Mouse (Mus musculus) lung, embryonic 14.5 days (tissue): Measurements from ENCODE around the gene Gm28230. TPM values are rescaled to one million over a fixed set of nuclear protein-coding genes. Genes with fewer than 3 reads are reported as not detected.

ENCODE experiments used
- ATAC-seq: fragments of 200-750 bp; cut with Nextera tagmentation; 2 replicates; pipeline ENCODE4 v1.8.0; 2017; ENCODE audit warnings: mild to moderate bottlenecking, moderate TSS enrichment, moderate library complexity; ENCODE audit not compliant: insufficient read depth
- DNase-seq: peaks from one replicate; pipeline ENCODE4 v3.0.0-alpha.2; 2015
- H3K27ac ChIP-seq: fragments of 300-500 bp; sonication (generic); 2 replicates; pipeline ENCODE4 v1.5.1; 2014; ENCODE audit warnings: low read depth, mild to moderate bottlenecking, moderate library complexity
- H3K27me3 ChIP-seq: fragments of 300-500 bp; sonication (generic); 2 replicates; pipeline ENCODE4 v1.6.1; 2014; ENCODE audit warnings: low read length, control low read depth; ENCODE audit not compliant: insufficient read depth
- H3K36me3 ChIP-seq: fragments of 300-500 bp; sonication (generic); 2 replicates; pipeline ENCODE4 v1.6.1; 2014; ENCODE audit warnings: control low read depth; ENCODE audit not compliant: insufficient read depth
- H3K4me1 ChIP-seq: fragments of 300-500 bp; sonication (generic); 2 replicates; pipeline ENCODE4 v1.6.1; 2014; ENCODE audit warnings: antibody characterized with exemption, control low read depth; ENCODE audit not compliant: insufficient read depth
- H3K4me2 ChIP-seq: fragments of 300-500 bp; sonication (generic); 2 replicates; pipeline ENCODE4 v1.6.1; 2014; ENCODE audit warnings: mild to moderate bottlenecking
- H3K4me3 ChIP-seq: fragments of 300-500 bp; sonication (generic); 2 replicates; pipeline ENCODE4 v1.5.1; 2014; ENCODE audit warnings: low read depth, low read length
- H3K9ac ChIP-seq: fragments of 300-500 bp; sonication (generic); 2 replicates; pipeline ENCODE4 v1.6.1; 2014
- H3K9me3 ChIP-seq: fragments of 300-500 bp; sonication (generic); 2 replicates; pipeline ENCODE4 v1.6.1; 2016; ENCODE audit warnings: low read depth, low read length, control low read depth
- CTCF ChIP-seq: IDR thresholded peaks from 2 replicates; pipeline ENCODE4 v1.5.1; 2016; ENCODE audit warnings: antibody characterized with exemption, low read depth
- WGBS: fragments of 180-500 bp; shearing (Covaris S2); extraction: QIAGEN DNeasy Blood & Tissue Kit; methylation state at CpG from one replicate; pipeline ENCODE4 v1.1.7; 2014; 5-methylcytosine and 5-hydroxymethylcytosine counted together
- polyA plus RNA-seq: library from polyadenylated mRNA; unstranded; fragments of >200 nt; fragmentation: Nextera tagmentation; extraction: Ambion mirVana; gene quantifications from 2 replicates; pipeline ENCODE4 v1.2.1, GENCODE M21; 2014

The Gm28230 gene
- polyA plus RNA-seq, 1 experiment from 2014 or later: not detected

DNA sequence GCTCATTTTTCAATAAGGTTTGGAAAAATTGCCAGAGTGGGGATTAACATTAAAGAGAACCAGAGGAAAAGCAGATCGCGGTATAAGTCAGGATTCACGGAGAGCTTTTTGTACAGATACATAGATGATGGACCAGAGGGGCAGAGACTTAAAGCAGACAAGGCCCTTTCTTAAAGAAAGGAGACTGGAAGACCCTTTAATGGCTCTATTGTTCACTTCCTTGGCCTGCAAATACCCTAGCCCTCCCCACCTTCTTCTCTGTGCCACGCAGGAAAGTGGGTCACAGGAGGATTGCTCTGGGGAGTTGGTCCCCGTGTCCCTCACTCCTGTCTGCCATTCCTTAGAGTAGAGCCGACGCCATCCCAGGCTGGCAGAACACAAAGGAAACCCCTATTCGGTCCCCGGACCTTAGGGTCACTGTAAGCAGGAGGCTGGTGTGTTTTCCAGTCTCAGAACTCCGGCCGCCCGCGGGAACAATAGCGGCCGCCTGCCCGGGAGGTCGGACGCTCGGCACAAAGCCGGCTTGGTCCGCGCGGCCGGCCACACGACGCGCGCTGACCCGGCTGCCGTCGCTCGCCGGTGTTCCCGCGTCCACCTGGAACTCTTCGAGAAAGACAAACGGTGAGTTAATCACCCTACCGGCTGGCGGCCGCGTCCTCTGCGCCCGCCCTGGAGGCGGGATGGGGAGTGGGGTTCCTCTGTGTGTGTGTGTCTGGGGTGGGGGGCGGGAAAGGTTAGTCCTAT, 26.1 kb downstream of the Gm28230 start:
- H3K4me1 ChIP-seq: no peaks in the 10 kb centered on the region
- no peak for DNase-seq
- peak overlapping the region; percentile 56 for H3K4me2 ChIP-seq
- no peak for TF ChIP-seq CTCF
- 5% methylated on average over 45 of the region's 45 CpGs for WGBS
- H3K4me3 ChIP-seq: peak overlapping the region; percentile 29
- no peak for ATAC-seq
- no peak overlapping the region for H3K27ac ChIP-seq
- H3K9me3 ChIP-seq: no peaks in the 10 kb centered on the region
- no peaks in the 10 kb centered on the region for H3K36me3 ChIP-seq
- H3K9ac ChIP-seq: peak overlapping the region; percentile 32; the same call in 1 of the 2 replicates
- peaks cover 94% of the 10 kb centered on the region for H3K27me3 ChIP-seq

DNA sequence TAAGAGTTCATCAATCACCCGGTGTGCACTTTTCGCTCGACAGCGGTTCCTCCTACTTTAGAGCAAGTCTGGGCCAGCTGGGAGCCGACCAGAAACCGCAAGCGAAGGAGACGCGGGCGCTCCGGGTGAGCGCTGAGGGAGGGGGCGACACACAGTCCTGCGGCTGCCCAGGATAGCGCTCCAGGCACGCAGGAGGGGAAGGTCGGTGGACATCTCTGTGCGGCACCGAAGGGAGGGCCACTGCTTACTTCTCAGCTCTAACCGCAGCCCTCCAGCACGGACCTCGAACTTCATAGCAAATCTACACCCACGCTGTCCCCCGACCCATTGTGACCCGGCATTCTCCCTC, 26.6 kb downstream of the Gm28230 start:
- TF ChIP-seq CTCF: no peak
- WGBS: 1% methylated on average over 22 of the region's 25 CpGs
- Histone ChIP-seq H3K4me2 (peak overlapping the region; percentile 56), H3K9ac (peak overlapping the region; percentile 32; the same call in 1 of the 2 replicates), H3K9me3 (no peaks in the 10 kb centered on the region), H3K4me3 (peak overlapping the region; percentile 29), H3K27ac (no peak overlapping the region), H3K4me1 (no peaks in the 10 kb centered on the region), H3K36me3 (no peaks in the 10 kb centered on the region), H3K27me3 (peaks cover 94% of the 10 kb centered on the region)
- DNase-seq: no peak
- no peak for ATAC-seq

DNA sequence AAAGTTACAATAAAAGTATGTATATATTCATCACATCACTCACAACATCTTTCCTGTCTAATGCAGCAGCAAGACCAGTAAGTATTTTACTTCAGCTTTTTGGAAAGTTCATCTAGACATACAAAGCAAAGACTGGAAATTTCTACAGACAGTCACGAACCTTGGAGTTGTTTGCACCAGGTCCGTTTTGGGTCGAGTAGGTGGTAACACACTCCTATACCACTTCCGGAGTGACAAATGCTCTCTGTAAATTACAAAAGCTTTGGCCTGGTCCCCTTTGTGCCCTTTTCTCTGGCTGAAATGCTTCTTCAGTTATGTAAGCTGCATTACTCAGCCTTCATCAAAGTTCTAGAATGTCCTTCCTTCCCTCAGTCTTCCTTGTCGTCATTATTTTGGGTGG, 27.2 kb downstream of the Gm28230 start:
- H3K4me2 ChIP-seq: no peak overlapping the region

DNA sequence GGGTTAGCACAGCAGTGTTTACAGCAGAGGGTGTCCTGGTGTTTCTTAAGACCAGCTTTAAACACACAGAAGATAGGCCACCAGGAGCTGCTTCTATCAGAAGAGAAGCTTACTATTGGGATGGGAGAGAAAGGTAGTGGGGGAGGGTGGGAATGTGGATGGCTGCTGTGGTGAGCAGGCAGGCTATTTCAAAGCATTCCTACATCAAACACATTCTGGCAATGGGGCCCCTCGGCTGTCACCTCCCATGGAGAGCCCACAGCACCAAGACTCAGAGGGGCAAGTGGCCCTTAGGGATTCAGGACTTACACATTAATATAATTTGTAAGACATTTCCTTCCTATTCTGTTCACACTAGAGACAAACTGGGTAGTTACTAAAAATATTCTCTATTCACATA, 33.6 kb downstream of the Gm28230 start:
- Histone ChIP-seq H3K4me1 (peaks cover 7% of the 10 kb centered on the region; the same call in 1 of the 2 replicates), H3K36me3 (no peaks in the 10 kb centered on the region), H3K4me2 (no peak overlapping the region), H3K27me3 (peaks cover 85% of the 10 kb centered on the region), H3K9me3 (no peaks in the 10 kb centered on the region), H3K9ac (no peak overlapping the region), H3K27ac (no peak overlapping the region), H3K4me3 (no peak overlapping the region)
- 4% methylated on average over 1 of the region's 1 CpGs for WGBS
- DNase-seq (no peak), ATAC-seq (no peak)
- no peak for TF ChIP-seq CTCF

More for the DNA sequence above, 27.2 kb downstream of the Gm28230 start:
- TF ChIP-seq CTCF: no peak
- DNase-seq: no peak
- Histone ChIP-seq H3K4me3 (no peak overlapping the region), H3K27me3 (peaks cover 94% of the 10 kb centered on the region), H3K9me3 (no peaks in the 10 kb centered on the region), H3K36me3 (no peaks in the 10 kb centered on the region), H3K4me1 (no peaks in the 10 kb centered on the region), H3K9ac (no peak overlapping the region), H3K27ac (no peak overlapping the region)
- ATAC-seq: no peak
- 27% methylated on average over 5 of the region's 5 CpGs for WGBS

DNA sequence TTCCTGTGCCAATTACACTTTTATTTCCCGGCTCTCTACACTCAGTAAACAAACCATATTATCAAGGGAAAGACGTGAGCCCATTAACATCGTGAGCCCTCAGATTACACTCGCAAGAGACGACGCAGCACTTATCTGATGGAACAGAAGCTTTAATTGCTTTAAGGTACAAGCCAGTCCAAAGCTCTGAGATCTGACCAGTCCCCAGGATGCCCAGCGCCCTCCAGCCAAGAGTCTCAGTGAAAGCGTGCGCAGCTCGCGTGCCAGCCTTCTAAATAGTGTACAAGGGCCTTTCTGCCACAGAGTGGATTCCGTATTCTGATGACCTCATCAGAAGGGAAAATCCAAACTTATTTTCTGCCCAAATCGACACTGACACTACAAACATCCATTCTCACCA, 35.4 kb downstream of the Gm28230 start:
- Histone ChIP-seq H3K4me3 (no peak overlapping the region), H3K9me3 (no peaks in the 10 kb centered on the region), H3K9ac (no peak overlapping the region), H3K4me1 (peaks cover 7% of the 10 kb centered on the region; the same call in 1 of the 2 replicates), H3K27ac (no peak overlapping the region), H3K4me2 (no peak overlapping the region), H3K27me3 (peaks cover 89% of the 10 kb centered on the region), H3K36me3 (no peaks in the 10 kb centered on the region)
- DNase-seq: no peak
- no peak for ATAC-seq
- WGBS: 4% methylated on average over 13 of the region's 13 CpGs
- TF ChIP-seq CTCF: no peak

DNA sequence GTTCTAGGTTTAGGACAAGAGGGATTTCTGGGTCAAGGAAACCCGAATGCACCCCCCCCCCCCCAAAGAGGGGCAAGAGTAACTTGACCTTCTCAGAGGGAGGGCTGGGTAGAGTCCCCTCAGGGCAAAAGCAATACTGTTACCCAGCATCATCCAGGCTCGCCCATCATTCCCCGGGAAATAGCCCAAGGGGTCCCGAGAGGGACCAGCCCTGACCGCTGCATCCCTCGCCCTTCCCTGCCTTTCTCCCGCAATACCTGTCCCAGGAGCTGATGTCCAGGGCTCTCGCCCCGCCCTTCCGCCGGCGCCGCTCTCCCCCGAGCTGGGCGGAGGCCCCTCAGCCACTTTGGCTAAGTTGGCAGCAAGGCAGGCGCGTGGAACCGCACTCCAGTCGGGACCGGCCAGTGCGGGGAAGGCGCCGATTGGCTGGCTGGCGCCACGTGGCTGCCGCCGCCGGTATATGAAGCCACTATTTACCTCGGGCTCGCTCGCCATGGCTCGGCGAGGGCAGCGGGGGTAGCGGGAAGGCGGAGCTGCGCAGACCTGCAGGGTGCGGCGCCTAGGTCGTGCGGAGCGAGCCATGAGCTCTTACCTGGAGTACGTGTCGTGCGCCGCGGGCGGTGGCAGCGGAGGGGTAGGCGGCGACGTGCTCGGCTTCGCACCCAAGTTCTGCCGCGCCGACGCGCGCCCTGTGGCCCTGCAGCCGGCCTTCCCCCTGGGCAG, 36.2 kb downstream of the Gm28230 start, which contains the start of gene Hoxd1:
Hoxd1 (plus strand) TSS at position 459 of the 723 bp plus-strand sequence.
- H3K36me3 ChIP-seq: no peaks in the 10 kb centered on the region
- peaks cover 84% of the 10 kb centered on the region for H3K27me3 ChIP-seq
- H3K4me1 ChIP-seq: peaks cover 7% of the 10 kb centered on the region; the same call in 1 of the 2 replicates
- DNase-seq (peak; percentile 70), ATAC-seq (peak; percentile 79)
- no peak within 1 kb of the TSS for H3K9ac ChIP-seq
- no peak for TF ChIP-seq CTCF
- H3K4me2 ChIP-seq: peak within 1 kb of the TSS; percentile 89
- H3K4me3 ChIP-seq: peak within 1 kb of the TSS; percentile 47
- H3K27ac ChIP-seq: no peak within 1 kb of the TSS
- under 1% methylated on average over 61 of the region's 61 CpGs for WGBS
- H3K9me3 ChIP-seq: no peaks in the 10 kb centered on the region

DNA sequence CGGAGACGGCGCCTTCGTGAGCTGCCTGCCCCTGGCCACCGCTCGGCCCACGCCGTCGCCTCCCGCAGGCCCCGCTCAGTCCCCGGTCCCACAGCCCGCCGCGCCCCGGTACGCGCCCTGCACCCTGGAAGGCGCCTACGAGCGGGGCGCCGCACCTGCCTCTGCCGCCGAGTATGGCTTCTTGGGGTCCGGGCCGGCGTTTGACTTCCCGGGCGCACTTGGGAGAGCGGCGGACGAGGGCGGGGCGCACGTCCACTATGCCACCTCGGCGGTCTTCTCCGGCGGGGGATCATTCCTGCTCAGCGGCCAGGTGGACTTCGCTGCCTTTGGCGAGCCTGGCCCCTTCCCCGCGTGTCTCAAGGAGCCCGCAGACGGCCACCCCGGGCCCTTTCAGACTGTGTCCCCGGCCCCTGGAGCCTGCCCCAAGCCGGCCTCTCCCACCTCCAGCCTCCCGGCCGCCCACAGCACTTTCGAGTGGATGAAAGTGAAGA, 36.8 kb downstream of the Gm28230 start:
- H3K27ac ChIP-seq: no peak overlapping the region
- no peak for DNase-seq
- under 1% methylated on average over 53 of the region's 53 CpGs for WGBS
- peak; percentile 41; the same call in 1 of the 2 replicates for ATAC-seq
- H3K9ac ChIP-seq: no peak overlapping the region
- H3K27me3 ChIP-seq: peaks cover 78% of the 10 kb centered on the region
- no peaks in the 10 kb centered on the region for H3K9me3 ChIP-seq
- no peaks in the 10 kb centered on the region for H3K36me3 ChIP-seq
- no peak for TF ChIP-seq CTCF
- peak overlapping the region; percentile 47 for H3K4me3 ChIP-seq
- H3K4me2 ChIP-seq: peak overlapping the region; percentile 89
- H3K4me1 ChIP-seq: peaks cover 7% of the 10 kb centered on the region; the same call in 1 of the 2 replicates
